Mouse (Mus musculus) brown adipose tissue, adult 24 weeks (tissue): ENCODE measurements around the gene Cntfr. TPM values are rescaled to one million over a fixed set of nuclear protein-coding genes. Genes with fewer than 3 reads are reported as not detected.
A peak's percentile ranks its signal among the peaks of the same experiment; 100 is the strongest.

ENCODE experiments used
- H3K27ac ChIP-seq: fragments of 200-500 bp; replicated peaks from 2 replicates; pipeline ENCODE4 v1.5.1; 2012; ENCODE audit warnings: low read depth, mild to moderate bottlenecking, low read length
- H3K4me1 ChIP-seq: fragments of 200-500 bp; 2 replicates; pipeline ENCODE4 v1.6.1; 2012; ENCODE audit warnings: low read length, mixed read lengths; ENCODE audit not compliant: control insufficient read depth, insufficient read depth, insufficient read length
- H3K4me3 ChIP-seq: fragments of 200-500 bp; 2 replicates; pipeline ENCODE4 v1.5.1; 2012; ENCODE audit warnings: low read depth, mild to moderate bottlenecking, low read length, moderate library complexity; ENCODE audit not compliant: insufficient read depth
- polyA plus RNA-seq: library from polyadenylated mRNA; stranded (reverse); fragments of >200 nt; gene quantifications from 2 replicates; pipeline ENCODE4 v1.2.4, GENCODE M21; 2012; ENCODE audit not compliant: missing spikeins, insufficient read depth, insufficient read length

The Cntfr gene
- polyA plus RNA-seq, 1 experiment, result 8.4 TPM

- H3K4me3 ChIP-seq, result no peak overlapping the region
- H3K4me1 ChIP-seq, result 0 out of 2 replicates have a peak, but pooled peaks cover 3% of the 10 kb centered on the region
- H3K27ac ChIP-seq, result peak overlapping the region; percentile 12; the same call in 1 of the 2 replicates
Measured at GRCm38 (mm10) chr4:41636366-41636765, 60.5 kb downstream of the Cntfr start.

- H3K4me1 ChIP-seq, result 0 out of 2 replicates have a peak, but pooled peaks cover 6% of the 10 kb centered on the region
- no peak overlapping the region for H3K4me3 ChIP-seq
- H3K27ac ChIP-seq, result no peak overlapping the region
Measured at GRCm38 (mm10) chr4:41635906-41636305, 61.0 kb downstream of the Cntfr start.

- H3K4me3 ChIP-seq, result no peak overlapping the region
- no peak overlapping the region for H3K27ac ChIP-seq
- H3K4me1 ChIP-seq, result 0 out of 2 replicates have a peak, but pooled peaks cover 6% of the 10 kb centered on the region
Measured at GRCm38 (mm10) chr4:41635224-41635623, 61.7 kb downstream of the Cntfr start.

GRCm38 (mm10) chr4:41634631-41635030 is 62.3 kb downstream of the Cntfr start:
- Histone ChIP-seq H3K27ac (no peak overlapping the region), H3K4me1 (0 out of 2 replicates have a peak, but pooled peaks cover 6% of the 10 kb centered on the region), H3K4me3 (no peak overlapping the region)

GRCm38 (mm10) chr4:41633001-41633400 is 63.9 kb downstream of the Cntfr start:
- H3K4me3 ChIP-seq, result no peak overlapping the region
- 0 out of 2 replicates have a peak, but pooled peaks cover 6% of the 10 kb centered on the region for H3K4me1 ChIP-seq

GRCm38 (mm10) chr4:41631390-41631789 is 65.5 kb downstream of the Cntfr start:
- peaks cover 6% of the 10 kb centered on the region; the same call in 1 of the 2 replicates for H3K4me1 ChIP-seq
- H3K27ac ChIP-seq, result no peak overlapping the region
- no peak overlapping the region for H3K4me3 ChIP-seq

More at GRCm38 (mm10) chr4:41633001-41633400, 63.9 kb downstream of the Cntfr start:
- no peak overlapping the region for H3K27ac ChIP-seq

- peaks cover 6% of the 10 kb centered on the region; the same call in 1 of the 2 replicates for H3K4me1 ChIP-seq
- no peak overlapping the region for H3K27ac ChIP-seq
- H3K4me3 ChIP-seq, result no peak overlapping the region
Measured at GRCm38 (mm10) chr4:41630196-41630595, 66.7 kb downstream of the Cntfr start.

GRCm38 (mm10) chr4:41628202-41628927 is 68.5 kb downstream of the Cntfr start:
- H3K27ac ChIP-seq, result no peak overlapping the region
- H3K4me1 ChIP-seq, result peaks cover 6% of the 10 kb centered on the region; the same call in 1 of the 2 replicates
- no peak overlapping the region for H3K4me3 ChIP-seq

- Histone ChIP-seq H3K4me1 (peaks cover 3% of the 10 kb centered on the region; the same call in 1 of the 2 replicates), H3K27ac (no peak overlapping the region), H3K4me3 (no peak overlapping the region)
Measured at GRCm38 (mm10) chr4:41622071-41622470, 74.8 kb downstream of the Cntfr start.

GRCm38 (mm10) chr4:41618916-41619746 is 77.8 kb downstream of the Cntfr start:
- Histone ChIP-seq H3K27ac (no peak overlapping the region), H3K4me1 (no peaks in the 10 kb centered on the region), H3K4me3 (no peak overlapping the region)

GRCm38 (mm10) chr4:41615661-41616599 is 81.0 kb downstream of the Cntfr start:
- no peak overlapping the region for H3K4me3 ChIP-seq
- H3K4me1 ChIP-seq, result no peaks in the 10 kb centered on the region
- H3K27ac ChIP-seq, result no peak overlapping the region

- Histone ChIP-seq H3K4me1 (no peaks in the 10 kb centered on the region), H3K4me3 (no peak overlapping the region), H3K27ac (no peak overlapping the region)
Measured at GRCm38 (mm10) chr4:41614156-41614555, 82.7 kb downstream of the Cntfr start.

GRCm38 (mm10) chr4:41612166-41612565 is 84.7 kb downstream of the Cntfr start:
- Histone ChIP-seq H3K4me1 (no peaks in the 10 kb centered on the region), H3K4me3 (no peak overlapping the region), H3K27ac (no peak overlapping the region)

GRCm38 (mm10) chr4:41610594-41610980 is 86.3 kb downstream of the Cntfr start:
- H3K27ac ChIP-seq, result no peak overlapping the region
- H3K4me1 ChIP-seq, result no peaks in the 10 kb centered on the region

More at GRCm38 (mm10) chr4:41610594-41610980, 86.3 kb downstream of the Cntfr start:
- H3K4me3 ChIP-seq, result no peak overlapping the region
